Comparison of ENCODE assay signal across 8 mouse cellular contexts in genomic region chrX:75381699-75382098, GRCm38 (mm10). TPM values are rescaled to one million over a fixed set of nuclear protein-coding genes. Genes with fewer than 3 reads are reported as not detected.
DNase-seq lines count a peak whose midpoint lies in the region; ATAC-seq and TF ChIP-seq lines count a peak whose summit lies in the region.

No protein-coding gene starts in this region.

- no peak for TF ChIP-seq EP300 in heart, postnatal 0 days (IDR thresholded peaks at IDR 0.05; ENCODE audit: low read depth)

- no peak for TF ChIP-seq CTCF in heart, postnatal 0 days (IDR thresholded peaks at IDR 0.05; ENCODE audit: low read depth)
- no peak for TF ChIP-seq CTCF in forebrain, postnatal 0 days (IDR thresholded peaks at IDR 0.05; ENCODE audit: low read depth)

- H3K4me2 ChIP-seq in heart, postnatal 0 days (ENCODE audit: low read depth, low read length), result peak overlapping the region; percentile 58; the same call in 1 of the 2 replicates
- peak overlapping the region; percentile 45 for H3K4me2 ChIP-seq in forebrain, postnatal 0 days (ENCODE audit: low read depth)
- peak overlapping the region; percentile 44 for H3K4me2 ChIP-seq in midbrain, embryonic 11.5 days

- no peaks in the 10 kb centered on the region for H3K36me3 ChIP-seq in heart, postnatal 0 days (replicated peaks; ENCODE audit: control insufficient read depth, insufficient read depth, low read length)
- H3K36me3 ChIP-seq in forebrain, postnatal 0 days (ENCODE audit: insufficient read depth), result no peaks in the 10 kb centered on the region
- H3K36me3 ChIP-seq in midbrain, embryonic 11.5 days (ENCODE audit: control insufficient read depth, insufficient read depth, low read length), result no peaks in the 10 kb centered on the region

- H3K9me3 ChIP-seq in heart, postnatal 0 days (replicated peaks; ENCODE audit: control insufficient read depth, low read length), result no peaks in the 10 kb centered on the region
- no peaks in the 10 kb centered on the region for H3K9me3 ChIP-seq in forebrain, postnatal 0 days (ENCODE audit: low read length)
- no peaks in the 10 kb centered on the region for H3K9me3 ChIP-seq in midbrain, embryonic 11.5 days (ENCODE audit: control insufficient read depth, low read length)

- 72% methylated on average over 5 of the region's 5 CpGs for WGBS in heart, postnatal 0 days
- 74% methylated on average over 5 of the region's 5 CpGs for WGBS in forebrain, postnatal 0 days
- WGBS in midbrain, embryonic 11.5 days, result 74% methylated on average over 5 of the region's 5 CpGs

- H3K9ac ChIP-seq in heart, postnatal 0 days (replicated peaks; ENCODE audit: low read depth, low read length), result no peak overlapping the region
- H3K9ac ChIP-seq in forebrain, postnatal 0 days, result peak overlapping the region; percentile 70
- H3K9ac ChIP-seq in midbrain, embryonic 11.5 days (ENCODE audit: low read length), result no peak overlapping the region; the same call in 1 of the 2 replicates

- intact Hi-C loops in heart, postnatal 36 days (cut with DNase I), result loop anchor here (5.0 kb wide), 1 partner anchor 36 kb away; the partner anchor contains the start of genes Brcc3, Cmc4 and Mtcp1

- peak overlapping the region; percentile 64 for H3K4me3 ChIP-seq in heart, postnatal 0 days (ENCODE audit: low read depth, low read length)
- peak overlapping the region; percentile 52 for H3K4me3 ChIP-seq in forebrain, postnatal 0 days (ENCODE audit: low read depth, low read length)
- peak overlapping the region; percentile 44; the same call in 1 of the 2 replicates for H3K4me3 ChIP-seq in midbrain, embryonic 11.5 days (ENCODE audit: low read depth, low read length)

- ATAC-seq in heart, postnatal 0 days (ENCODE audit: insufficient read depth, low read depth), result no peak
- ATAC-seq in forebrain, postnatal 0 days, result no peak
- ATAC-seq in midbrain, embryonic 11.5 days (ENCODE audit: low FRiP score), result peak; percentile 31; the same call in 1 of the 2 replicates

- H3K27me3 ChIP-seq in heart, postnatal 0 days (ENCODE audit: control insufficient read depth, insufficient read depth, low read length), result no peaks in the 10 kb centered on the region
- H3K27me3 ChIP-seq in forebrain, postnatal 0 days (ENCODE audit: insufficient read depth, low read length), result no peaks in the 10 kb centered on the region
- no peaks in the 10 kb centered on the region for H3K27me3 ChIP-seq in midbrain, embryonic 11.5 days (ENCODE audit: control insufficient read depth, insufficient read depth, low read length)

- peak overlapping the region; percentile 97 for H3K27ac ChIP-seq in heart, postnatal 0 days (ENCODE audit: low read depth)
- H3K27ac ChIP-seq in forebrain, postnatal 0 days (ENCODE audit: low read depth, low read length), result peak overlapping the region; percentile 71; the same call in 1 of the 2 replicates
- H3K27ac ChIP-seq in midbrain, embryonic 11.5 days (ENCODE audit: low read depth, low read length), result no peak overlapping the region

- DNase-seq in heart, postnatal 0 days (ENCODE audit: low spot score), result no peak
- no peak for DNase-seq in heart, postnatal 36 days
- DNase-seq in MN1 (ENCODE audit: low spot score), result peak; percentile 9
- no peak for DNase-seq in forebrain, postnatal 0 days
- DNase-seq in midbrain, embryonic 11.5 days (ENCODE audit: low spot score, missing footprints), result no peak
- no peak for DNase-seq in ovary, postnatal 14 days (ENCODE audit: low spot score)
- no peak for DNase-seq in right cerebral cortex, adult 2 months (ENCODE audit: low spot score in 2 of 2)
- no peak for DNase-seq in left cerebral cortex, adult 8-10 months (ENCODE audit: low spot score in 2 of 2)

- no peaks in the 10 kb centered on the region for H3K4me1 ChIP-seq in heart, postnatal 0 days (ENCODE audit: control insufficient read depth, insufficient read depth)
- H3K4me1 ChIP-seq in forebrain, postnatal 0 days (ENCODE audit: insufficient read depth), result no peaks in the 10 kb centered on the region
- H3K4me1 ChIP-seq in midbrain, embryonic 11.5 days (ENCODE audit: control insufficient read depth, insufficient read depth, low read length), result no peaks in the 10 kb centered on the region

RNA-seq across cellular contexts. Expression of gene Fundc2, which starts 0.5 kb away (rescaled TPM):
- total RNA-seq in heart, postnatal 0 days (2014; rRNA removed; ENCODE audit: low replicate concordance), result 46.3 and 51.4 TPM in 2 replicates
- polyA plus RNA-seq in heart, postnatal 0 days (2015; fragmentation: Nextera tagmentation; extraction: Ambion mirVana), result 97.5 and 119 TPM in 2 replicates
- 100 to 1,000 TPM; 169 to 170 TPM for total RNA-seq in heart, postnatal 36 days (2021)
- 24.2 and 30.8 TPM in 2 replicates for total RNA-seq in forebrain, postnatal 0 days (2014; rRNA removed)
- 30.3 and 31.2 TPM in 2 replicates for polyA plus RNA-seq in forebrain, postnatal 0 days (2015; fragmentation: Nextera tagmentation; extraction: Ambion mirVana)
- 40.5 and 41.0 TPM in 2 replicates for polyA plus RNA-seq in midbrain, embryonic 11.5 days (2014; fragmentation: Nextera tagmentation; extraction: Ambion mirVana)
- total RNA-seq in left cerebral cortex, adult 8-10 months (2022), result 10 to 100 TPM; 59.6 to 69.1 (median 62.8) TPM

RNA-seq across cellular contexts. Expression of gene F8, which starts 0.7 kb away (rescaled TPM):
- total RNA-seq in heart, postnatal 0 days (2014; rRNA removed; ENCODE audit: low replicate concordance), result 0.31 and 11.8 TPM in 2 replicates
- polyA plus RNA-seq in heart, postnatal 0 days (2015; fragmentation: Nextera tagmentation; extraction: Ambion mirVana), result 1.7 TPM in 2 replicates
- total RNA-seq in heart, postnatal 36 days (2021), result 1 to 10 TPM; 1.4 to 1.9 TPM
- 1.00 and 1.8 TPM in 2 replicates for total RNA-seq in forebrain, postnatal 0 days (2014; rRNA removed)
- 0.64 and 1.2 TPM in 2 replicates for polyA plus RNA-seq in forebrain, postnatal 0 days (2015; fragmentation: Nextera tagmentation; extraction: Ambion mirVana)
- 0.73 and 1.4 TPM in 2 replicates for polyA plus RNA-seq in midbrain, embryonic 11.5 days (2014; fragmentation: Nextera tagmentation; extraction: Ambion mirVana)
- total RNA-seq in left cerebral cortex, adult 8-10 months (2022), result 1 to 10 TPM; 2.0 to 3.0 (median 2.7) TPM

RNA-seq across cellular contexts. Expression of gene Cmc4, which starts 34.7 kb away (rescaled TPM):
- total RNA-seq in heart, postnatal 0 days (2014; rRNA removed; ENCODE audit: low replicate concordance), result 9.7 and 22.1 TPM in 2 replicates
- polyA plus RNA-seq in heart, postnatal 0 days (2015; fragmentation: Nextera tagmentation; extraction: Ambion mirVana), result 22.9 and 24.2 TPM in 2 replicates
- total RNA-seq in heart, postnatal 36 days (2021), result 1 to 10 TPM; 9.2 to 9.8 TPM
- total RNA-seq in forebrain, postnatal 0 days (2014; rRNA removed), result 13.5 and 21.3 TPM in 2 replicates
- 24.2 and 24.6 TPM in 2 replicates for polyA plus RNA-seq in forebrain, postnatal 0 days (2015; fragmentation: Nextera tagmentation; extraction: Ambion mirVana)
- 25.6 and 26.1 TPM in 2 replicates for polyA plus RNA-seq in midbrain, embryonic 11.5 days (2014; fragmentation: Nextera tagmentation; extraction: Ambion mirVana)
- total RNA-seq in left cerebral cortex, adult 8-10 months (2022), result 10 to 100 TPM in 3 of 4 experiments, 1 to 10 TPM in 1; 9.2 to 14.2 (median 11.5) TPM

RNA-seq across cellular contexts. Expression of gene Mtcp1, which starts 34.7 kb away (rescaled TPM):
- total RNA-seq in heart, postnatal 0 days (2014; rRNA removed; ENCODE audit: low replicate concordance), result 12.4 and 16.2 TPM in 2 replicates
- polyA plus RNA-seq in heart, postnatal 0 days (2015; fragmentation: Nextera tagmentation; extraction: Ambion mirVana), result 3.8 and 4.7 TPM in 2 replicates
- total RNA-seq in heart, postnatal 36 days (2021), result 1 to 10 TPM; 2.6 to 4.8 TPM
- total RNA-seq in forebrain, postnatal 0 days (2014; rRNA removed), result 8.0 and 8.5 TPM in 2 replicates
- polyA plus RNA-seq in forebrain, postnatal 0 days (2015; fragmentation: Nextera tagmentation; extraction: Ambion mirVana), result 2.0 and 3.1 TPM in 2 replicates
- polyA plus RNA-seq in midbrain, embryonic 11.5 days (2014; fragmentation: Nextera tagmentation; extraction: Ambion mirVana), result 8.1 and 10.5 TPM in 2 replicates
- total RNA-seq in left cerebral cortex, adult 8-10 months (2022), result 1 to 10 TPM; 7.4 to 8.0 (median 7.8) TPM

RNA-seq across cellular contexts. Expression of gene Brcc3, which starts 34.7 kb away (rescaled TPM):
- total RNA-seq in heart, postnatal 0 days (2014; rRNA removed; ENCODE audit: low replicate concordance), result 5.1 and 7.1 TPM in 2 replicates
- 41.4 and 42.4 TPM in 2 replicates for polyA plus RNA-seq in heart, postnatal 0 days (2015; fragmentation: Nextera tagmentation; extraction: Ambion mirVana)
- total RNA-seq in heart, postnatal 36 days (2021), result 10 to 100 TPM; 26.9 to 33.7 TPM
- total RNA-seq in forebrain, postnatal 0 days (2014; rRNA removed), result 20.4 and 21.8 TPM in 2 replicates
- 38.2 and 40.3 TPM in 2 replicates for polyA plus RNA-seq in forebrain, postnatal 0 days (2015; fragmentation: Nextera tagmentation; extraction: Ambion mirVana)
- 60.3 and 61.3 TPM in 2 replicates for polyA plus RNA-seq in midbrain, embryonic 11.5 days (2014; fragmentation: Nextera tagmentation; extraction: Ambion mirVana)
- 10 to 100 TPM; 32.7 to 38.7 (median 37.5) TPM for total RNA-seq in left cerebral cortex, adult 8-10 months (2022)
